Mouse (Mus musculus): Measurements from ENCODE around the gene Trmo. TPM values are rescaled to one million over a fixed set of nuclear protein-coding genes. Genes with fewer than 3 reads are reported as not detected.

The Trmo gene
- polyA plus RNA-seq, 2 experiments = 8.2 to 16.1 TPM

DNA sequence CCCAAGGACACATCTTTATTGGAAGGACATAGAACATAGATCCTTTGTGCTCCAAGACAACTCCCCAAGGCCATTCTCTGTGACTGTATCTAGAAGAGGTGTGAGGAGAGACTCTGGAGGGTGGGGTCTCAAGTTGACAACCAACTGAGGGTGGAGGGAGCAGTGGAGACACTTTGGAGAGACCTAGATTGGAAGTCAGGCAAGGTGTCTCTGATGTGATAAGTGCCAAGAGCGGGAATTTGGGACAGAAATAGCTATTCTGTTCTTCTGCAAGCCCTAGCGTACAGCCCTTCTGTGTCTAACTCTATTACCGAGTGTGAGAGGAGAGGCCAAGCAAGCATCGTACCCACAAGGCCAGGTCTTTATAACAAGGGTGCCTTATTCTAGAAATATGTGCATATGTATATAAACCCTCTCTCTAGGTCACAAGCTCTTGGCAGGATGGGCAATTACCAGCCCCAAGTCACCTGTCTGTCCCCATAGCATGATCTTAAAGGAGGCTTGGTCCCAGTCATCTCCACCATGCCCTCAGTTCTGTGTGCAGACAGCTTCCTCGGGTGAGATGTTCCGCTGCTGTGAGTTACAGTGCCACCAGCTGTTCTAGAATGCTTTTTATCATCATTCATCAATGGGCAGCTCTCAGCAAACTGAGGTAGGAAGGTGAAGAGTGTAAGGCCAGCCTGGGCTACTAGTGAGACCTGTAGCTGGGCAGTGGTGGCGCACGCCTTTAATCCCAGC, 17.9 kb upstream of the Trmo start:
- peak overlapping the region; percentile 67 for H3K4me2 ChIP-seq (ENCODE audit: low read depth)
- no peaks in the 10 kb centered on the region for H3K9me3 ChIP-seq (ENCODE audit: control insufficient read depth, low read length)
- no peaks in the 10 kb centered on the region for H3K27me3 ChIP-seq (ENCODE audit: control insufficient read depth, insufficient read depth, low read length)
- peak; percentile 75 for ATAC-seq (ENCODE audit: insufficient read depth)
- TF ChIP-seq EP300 (IDR thresholded peaks at IDR 0.05; ENCODE audit: low read depth) (peak; percentile 99), CTCF (IDR thresholded peaks at IDR 0.05; ENCODE audit: low read depth) (peak; percentile 25; the same call in 1 of the 2 replicates)
- peaks cover 73 to 78% of the 10 kb centered on the region in 2 experiments for H3K4me1 ChIP-seq (replicated peaks; ENCODE audit: control insufficient read depth in 2 of 2, insufficient read depth in 2 of 2, low read length in 1 of 2)
- 34% methylated on average over 8 of the region's 8 CpGs for WGBS (ENCODE audit: insufficient replicate concordance)
- peaks cover 6% of the 10 kb centered on the region for H3K36me3 ChIP-seq (replicated peaks; ENCODE audit: control insufficient read depth, insufficient read depth, low read depth)
- H3K4me3 ChIP-seq (ENCODE audit: insufficient read depth in 1 of 2, low read depth in 2 of 2, low read length in 2 of 2) = peak overlapping the region; percentile 15 to 30
- peak overlapping the region; percentile 93 for H3K27ac ChIP-seq
- H3K9ac ChIP-seq (replicated peaks) = peak overlapping the region; percentile 71
- DNase-seq (ENCODE audit: low read depth in 3 of 3, low spot score in 3 of 3) = peak; percentile 89 to 94 (median 91)

DNA sequence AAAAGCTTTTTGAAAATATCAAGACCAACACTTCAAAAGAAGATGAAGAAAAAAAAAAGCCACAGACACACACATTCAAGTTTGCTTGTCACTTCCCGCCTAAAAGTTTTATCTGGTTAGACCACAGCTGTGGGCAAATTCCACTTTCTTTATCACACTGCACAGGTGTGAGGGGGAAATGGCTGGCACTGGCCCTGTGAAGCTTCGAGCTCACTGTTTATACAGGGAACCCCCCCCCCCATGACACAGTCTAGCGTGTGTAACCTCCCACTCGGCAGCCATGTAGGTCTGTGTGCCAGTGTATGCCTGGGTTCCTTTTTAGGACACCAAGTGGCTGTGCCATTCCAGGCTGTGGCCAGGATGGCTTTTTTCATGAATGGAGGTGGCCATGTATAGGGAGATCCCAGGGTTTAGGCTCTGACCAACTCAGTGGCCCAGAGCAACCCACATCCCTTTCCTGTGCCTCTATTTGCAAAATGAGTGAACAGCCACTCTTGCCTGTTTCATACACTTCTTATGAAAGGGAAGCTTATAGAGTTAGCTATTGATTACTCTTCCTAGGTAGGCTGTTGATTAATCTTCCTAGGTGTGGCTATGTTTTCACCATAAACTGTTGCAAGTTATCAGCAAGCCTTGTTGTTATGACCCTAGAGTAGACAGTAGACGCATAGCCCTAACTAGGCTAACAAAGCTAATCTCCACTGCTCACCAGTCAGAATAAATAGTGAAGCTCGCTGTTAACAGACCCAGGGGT, 15.0 kb upstream of the Trmo start:
- Histone ChIP-seq H3K27ac (peak overlapping the region; percentile 93), H3K4me2 (ENCODE audit: low read depth) (peak overlapping the region; percentile 99), H3K9me3 (ENCODE audit: control insufficient read depth, low read length) (no peaks in the 10 kb centered on the region), H3K9ac (replicated peaks) (peak overlapping the region; percentile 99), H3K36me3 (replicated peaks; ENCODE audit: control insufficient read depth, insufficient read depth, low read depth) (peaks cover 35% of the 10 kb centered on the region), H3K27me3 (ENCODE audit: control insufficient read depth, insufficient read depth, low read length) (no peaks in the 10 kb centered on the region), H3K4me3 (ENCODE audit: insufficient read depth in 1 of 2, low read depth in 2 of 2, low read length in 2 of 2) (peak overlapping the region; percentile 80 to 97), H3K4me1 (replicated peaks; ENCODE audit: control insufficient read depth in 2 of 2, insufficient read depth in 2 of 2, low read length in 1 of 2) (peaks cover 58 to 59% of the 10 kb centered on the region in 2 experiments)
- WGBS (ENCODE audit: insufficient replicate concordance) = 11% methylated on average over 6 of the region's 6 CpGs
- DNase-seq (ENCODE audit: low read depth in 3 of 3, low spot score in 3 of 3) = peak; percentile 91 to 95 (median 92)
- TF ChIP-seq EP300 (IDR thresholded peaks at IDR 0.05; ENCODE audit: low read depth) (peak; percentile 99), CTCF (IDR thresholded peaks at IDR 0.05; ENCODE audit: low read depth) (no peak)
- ATAC-seq (ENCODE audit: insufficient read depth) = peak; percentile 82

DNA sequence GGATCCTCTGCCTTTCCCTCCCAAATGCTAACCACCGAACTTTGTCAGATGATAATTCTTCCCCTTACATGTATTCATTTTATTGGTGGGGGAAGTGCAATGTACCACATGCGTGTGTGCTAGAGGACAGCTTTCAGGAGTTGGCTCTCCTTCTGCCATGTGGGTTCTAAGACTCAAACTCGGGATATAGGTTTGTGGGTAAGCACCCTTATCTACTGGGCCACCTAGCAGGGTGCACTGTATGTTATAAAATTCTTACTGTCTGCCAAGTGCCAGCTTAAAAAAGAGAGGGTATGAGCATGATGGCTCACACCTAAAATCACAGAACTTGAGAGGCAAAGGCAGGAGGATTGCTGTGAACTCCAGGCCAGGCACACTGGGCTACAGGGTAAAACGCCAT, 9.6 kb upstream of the Trmo start:
- Histone ChIP-seq H3K4me1 (replicated peaks; ENCODE audit: control insufficient read depth in 2 of 2, insufficient read depth in 2 of 2, low read length in 1 of 2) (peaks cover 27 to 49% of the 10 kb centered on the region in 2 experiments), H3K4me2 (ENCODE audit: low read depth) (peak overlapping the region; percentile 99), H3K27ac (peak overlapping the region; percentile 93), H3K27me3 (ENCODE audit: control insufficient read depth, insufficient read depth, low read length) (no peaks in the 10 kb centered on the region), H3K9me3 (ENCODE audit: control insufficient read depth, low read length) (no peaks in the 10 kb centered on the region), H3K4me3 (ENCODE audit: insufficient read depth in 1 of 2, low read depth in 2 of 2, low read length in 2 of 2) (peak overlapping the region; percentile 80 to 97), H3K9ac (replicated peaks) (peak overlapping the region; percentile 99), H3K36me3 (replicated peaks; ENCODE audit: control insufficient read depth, insufficient read depth, low read depth) (peaks cover 88% of the 10 kb centered on the region)
- TF ChIP-seq EP300 (IDR thresholded peaks at IDR 0.05; ENCODE audit: low read depth) (no peak), CTCF (IDR thresholded peaks at IDR 0.05; ENCODE audit: low read depth) (no peak)
- DNase-seq (ENCODE audit: low read depth in 3 of 3, low spot score in 3 of 3) (no peak), ATAC-seq (ENCODE audit: insufficient read depth) (no peak)
- WGBS (ENCODE audit: insufficient replicate concordance) = 52% methylated on average over 4 of the region's 4 CpGs

DNA sequence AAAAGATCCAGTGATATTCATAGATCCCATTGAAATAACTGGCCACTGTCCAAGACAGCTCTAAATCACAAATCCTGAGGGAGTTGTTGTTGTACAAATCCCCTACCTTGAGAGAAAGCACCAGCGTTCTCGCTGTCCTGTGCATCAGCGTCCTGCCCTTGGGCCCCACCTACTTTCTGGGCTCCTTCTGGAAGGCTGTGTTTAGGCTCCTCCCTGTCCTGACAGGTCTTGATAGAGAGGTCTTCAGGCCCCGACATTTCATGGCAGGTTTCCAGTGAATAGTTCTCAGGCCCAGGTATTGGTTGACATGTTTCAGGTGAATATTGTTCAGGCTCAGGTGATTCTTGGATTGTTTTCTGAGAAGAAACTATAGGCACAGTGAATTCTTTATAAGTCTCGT, 6.5 kb upstream of the Trmo start:
- peak overlapping the region; percentile 55 for H3K9ac ChIP-seq (replicated peaks)

DNA sequence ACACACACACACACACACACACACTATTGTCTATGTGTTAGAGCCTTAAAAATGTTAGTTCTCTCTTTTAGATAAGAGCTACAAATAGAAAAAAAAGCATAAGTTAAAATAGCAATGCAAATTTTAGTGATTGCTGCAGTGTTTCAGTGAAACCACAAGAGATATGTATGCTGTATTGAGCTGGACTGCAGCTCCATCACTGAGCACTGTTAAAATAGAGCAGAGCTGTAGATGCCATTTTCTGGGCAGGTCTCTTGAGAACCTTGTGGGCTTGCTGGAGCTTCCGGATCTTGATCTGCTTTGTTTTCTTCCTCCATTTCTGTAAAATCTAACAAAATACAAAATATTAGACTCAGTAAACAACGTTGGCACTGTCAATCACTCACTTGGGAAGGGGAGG, 5.2 kb upstream of the Trmo start:
- WGBS (ENCODE audit: insufficient replicate concordance) = 82% methylated on average over 2 of the region's 2 CpGs
- TF ChIP-seq EP300 (IDR thresholded peaks at IDR 0.05; ENCODE audit: low read depth) = no peak
- TF ChIP-seq CTCF (IDR thresholded peaks at IDR 0.05; ENCODE audit: low read depth) = no peak
- ATAC-seq (ENCODE audit: insufficient read depth) (no peak), DNase-seq (ENCODE audit: low read depth in 3 of 3, low spot score in 3 of 3) (no peak)
- Histone ChIP-seq H3K9ac (replicated peaks) (no peak overlapping the region), H3K27ac (no peak overlapping the region), H3K4me1 (replicated peaks; ENCODE audit: control insufficient read depth in 2 of 2, insufficient read depth in 2 of 2, low read length in 1 of 2) (peaks cover 22 to 50% of the 10 kb centered on the region in 2 experiments), H3K9me3 (ENCODE audit: control insufficient read depth, low read length) (no peaks in the 10 kb centered on the region), H3K36me3 (replicated peaks; ENCODE audit: control insufficient read depth, insufficient read depth, low read depth) (peaks cover 82% of the 10 kb centered on the region), H3K27me3 (ENCODE audit: control insufficient read depth, insufficient read depth, low read length) (no peaks in the 10 kb centered on the region), H3K4me2 (ENCODE audit: low read depth) (peak overlapping the region; percentile 99), H3K4me3 (ENCODE audit: insufficient read depth in 1 of 2, low read depth in 2 of 2, low read length in 2 of 2) (no peak overlapping the region)

More for the DNA sequence above, 6.5 kb upstream of the Trmo start:
- peak overlapping the region; percentile 35 to 80 for H3K4me3 ChIP-seq (ENCODE audit: insufficient read depth in 1 of 2, low read depth in 2 of 2, low read length in 2 of 2)
- DNase-seq (ENCODE audit: low read depth in 3 of 3, low spot score in 3 of 3) (peak; percentile 78 to 80 (median 79)), ATAC-seq (ENCODE audit: insufficient read depth) (peak; percentile 79)
- TF ChIP-seq CTCF (IDR thresholded peaks at IDR 0.05; ENCODE audit: low read depth) (no peak), EP300 (IDR thresholded peaks at IDR 0.05; ENCODE audit: low read depth) (peak; percentile 43)
- H3K27me3 ChIP-seq (ENCODE audit: control insufficient read depth, insufficient read depth, low read length) = no peaks in the 10 kb centered on the region
- H3K4me1 ChIP-seq (replicated peaks; ENCODE audit: control insufficient read depth in 2 of 2, insufficient read depth in 2 of 2, low read length in 1 of 2) = peaks cover 29 to 55% of the 10 kb centered on the region in 2 experiments
- H3K9me3 ChIP-seq (ENCODE audit: control insufficient read depth, low read length) = no peaks in the 10 kb centered on the region
- peak overlapping the region; percentile 93 for H3K27ac ChIP-seq
- 17% methylated on average over 5 of the region's 5 CpGs for WGBS (ENCODE audit: insufficient replicate concordance)
- peak overlapping the region; percentile 99 for H3K4me2 ChIP-seq (ENCODE audit: low read depth)
- H3K36me3 ChIP-seq (replicated peaks; ENCODE audit: control insufficient read depth, insufficient read depth, low read depth) = peaks cover 96% of the 10 kb centered on the region
